Mouse (Mus musculus) lung, postnatal 0 days (tissue): ENCODE results near the gene 1700034I23Rik. TPM values are rescaled to one million over a fixed set of nuclear protein-coding genes. Genes with fewer than 3 reads are reported as not detected.
A peak's percentile ranks its signal among the peaks of the same experiment; 100 is the strongest.
"Not testable (repeated sequence)": the region's sequence is repeated elsewhere in the genome, so short reads cannot be mapped to it uniquely, and the experiment has no call there.

Experiments
- ATAC-seq: fragments of 200-750 bp; cut with Nextera tagmentation; 2 replicates; pipeline ENCODE4 v1.8.0; 2017; ENCODE audit warnings: moderate library complexity
- DNase-seq: peaks from one replicate; pipeline ENCODE4 v3.0.0-alpha.2; 2016; ENCODE audit warnings: low spot score
- H3K27ac ChIP-seq: fragments of 300-500 bp; sonication (generic); 2 replicates; pipeline ENCODE4 v1.5.1; 2014; ENCODE audit warnings: antibody characterized with exemption, mild to moderate bottlenecking, low read length, mixed read lengths
- H3K27me3 ChIP-seq: fragments of 300-500 bp; sonication (generic); replicated peaks from 2 replicates; pipeline ENCODE4 v1.6.1; 2014; ENCODE audit warnings: low read length, mixed read lengths; ENCODE audit not compliant: insufficient read depth
- H3K36me3 ChIP-seq: fragments of 300-500 bp; sonication (generic); 2 replicates; pipeline ENCODE4 v1.6.1; 2014; ENCODE audit warnings: low read length, mixed read lengths; ENCODE audit not compliant: insufficient read depth
- H3K4me1 ChIP-seq: fragments of 300-500 bp; sonication (generic); 2 replicates; pipeline ENCODE4 v1.6.1; 2014; ENCODE audit warnings: antibody characterized with exemption, low read depth, low read length, mixed read lengths; ENCODE audit not compliant: insufficient read depth
- H3K4me2 ChIP-seq: fragments of 300-500 bp; sonication (generic); replicated peaks from 2 replicates; pipeline ENCODE4 v1.6.1; 2014; ENCODE audit warnings: low read depth, mild to moderate bottlenecking, low read length, moderate library complexity, mixed read lengths
- H3K4me3 ChIP-seq: fragments of 300-500 bp; sonication (generic); 2 replicates; pipeline ENCODE4 v1.5.1; 2014; ENCODE audit warnings: low read depth, low read length
- H3K9ac ChIP-seq: fragments of 300-500 bp; sonication (generic); replicated peaks from 2 replicates; pipeline ENCODE4 v1.6.1; 2014; ENCODE audit warnings: low read depth, mild to moderate bottlenecking
- H3K9me3 ChIP-seq: fragments of 300-500 bp; sonication (generic); 2 replicates; pipeline ENCODE4 v1.6.1; 2016; ENCODE audit warnings: low read length, mixed read lengths
- CTCF ChIP-seq: IDR thresholded peaks from 2 replicates; pipeline ENCODE4 v1.5.1; 2016; ENCODE audit warnings: antibody characterized with exemption, mild to moderate bottlenecking
- EP300 ChIP-seq: IDR thresholded peaks from 2 replicates; pipeline ENCODE4 v1.6.1; 2016; ENCODE audit warnings: antibody characterized with exemption, mild to moderate bottlenecking, control low read depth
- WGBS: fragments of 180-500 bp; shearing (Covaris S2); extraction: QIAGEN DNeasy Blood & Tissue Kit; methylation state at CpG from one replicate; pipeline ENCODE4 v1.1.7; 2014; 5-methylcytosine and 5-hydroxymethylcytosine counted together
- polyA plus RNA-seq: library from polyadenylated mRNA; unstranded; fragments of >200 nt; fragmentation: Nextera tagmentation; extraction: Ambion mirVana; gene quantifications from 2 replicates; pipeline ENCODE4 v1.2.1, GENCODE M21; 2015

1700034I23Rik gene
- 0.08 TPM in 1 of 2 replicates, not detected in the other for polyA plus RNA-seq

GRCm38 (mm10) chr3:40902443-40902842 lies at the start of gene 1700034I23Rik:
Gene 1700034I23Rik (minus strand): TSS chr3:40902543.
- not testable (repeated sequence) for H3K4me1 ChIP-seq, H3K9me3 ChIP-seq, ATAC-seq, H3K9ac ChIP-seq, H3K36me3 ChIP-seq, DNase-seq, H3K27ac ChIP-seq, H3K27me3 ChIP-seq, H3K4me2 ChIP-seq, H3K4me3 ChIP-seq
- WGBS, result 95% methylated on average over 5 of the region's 10 CpGs

- DNase-seq (peak; percentile 55), ATAC-seq (no peak)
- no peaks in the 10 kb centered on the region for H3K9me3 ChIP-seq
These were observed 49.0 kb upstream of the 1700034I23Rik start for GRCm38 (mm10) chr3:40951365-40951764.

GRCm38 (mm10) chr3:40950601-40951201 lies 48.4 kb upstream of the 1700034I23Rik start:
- no peaks in the 10 kb centered on the region for H3K36me3 ChIP-seq
- H3K27me3 ChIP-seq, result no peaks in the 10 kb centered on the region
- H3K9me3 ChIP-seq, result no peaks in the 10 kb centered on the region
- peak overlapping the region; percentile 82 for H3K4me3 ChIP-seq
- H3K4me1 ChIP-seq, result no peaks in the 10 kb centered on the region
- no peak for TF ChIP-seq EP300
- TF ChIP-seq CTCF, result no peak
- under 1% methylated on average over 42 of the region's 43 CpGs for WGBS
- peak overlapping the region; percentile 65 for H3K9ac ChIP-seq
- DNase-seq (peak; percentile 67), ATAC-seq (peak; percentile 3; the same call in 1 of the 2 replicates)
- peak overlapping the region; percentile 94 for H3K27ac ChIP-seq
- H3K4me2 ChIP-seq, result peak overlapping the region; percentile 98

More at GRCm38 (mm10) chr3:40951365-40951764, 49.0 kb upstream of the 1700034I23Rik start:
- 9% methylated on average over 7 of the region's 7 CpGs for WGBS
- no peak overlapping the region for H3K9ac ChIP-seq
- H3K4me3 ChIP-seq, result peak overlapping the region; percentile 82
- TF ChIP-seq CTCF, result peak; percentile 54
- no peak for TF ChIP-seq EP300
- H3K27me3 ChIP-seq, result no peaks in the 10 kb centered on the region
- H3K36me3 ChIP-seq, result no peaks in the 10 kb centered on the region
- H3K27ac ChIP-seq, result no peak overlapping the region
- H3K4me2 ChIP-seq, result peak overlapping the region; percentile 98
- no peaks in the 10 kb centered on the region for H3K4me1 ChIP-seq

GRCm38 (mm10) chr3:40949903-40950600 lies 47.7 kb upstream of the 1700034I23Rik start:
- TF ChIP-seq EP300 (no peak), CTCF (no peak; the same call in 1 of the 2 replicates)
- peak; percentile 25 for ATAC-seq
- H3K4me2 ChIP-seq, result peak overlapping the region; percentile 98
- peak; percentile 56 for DNase-seq
- peak overlapping the region; percentile 65 for H3K9ac ChIP-seq
- no peaks in the 10 kb centered on the region for H3K4me1 ChIP-seq
- H3K36me3 ChIP-seq, result no peaks in the 10 kb centered on the region
- H3K27ac ChIP-seq, result peak overlapping the region; percentile 94
- no peaks in the 10 kb centered on the region for H3K9me3 ChIP-seq
- 0% methylated on average over 23 of the region's 118 CpGs for whole genome bisulfite sequencing
- peak overlapping the region; percentile 82 for H3K4me3 ChIP-seq
- no peaks in the 10 kb centered on the region for H3K27me3 ChIP-seq

GRCm38 (mm10) chr3:40949170-40949902 lies 47.0 kb upstream of the 1700034I23Rik start, which contains the start of gene Larp1b:
Gene Larp1b (plus strand): TSS chr3:40949828.
- no peaks in the 10 kb centered on the region for H3K4me1 ChIP-seq
- H3K4me3 ChIP-seq, result peak within 1 kb of the TSS; percentile 82
- DNase-seq, result peak; percentile 99
- H3K4me2 ChIP-seq, result peak within 1 kb of the TSS; percentile 98
- H3K9ac ChIP-seq, result peak within 1 kb of the TSS; percentile 65
- H3K36me3 ChIP-seq, result no peaks in the 10 kb centered on the region
- H3K27me3 ChIP-seq, result no peaks in the 10 kb centered on the region
- peak within 1 kb of the TSS; percentile 94 for H3K27ac ChIP-seq
- ATAC-seq, result peak; percentile 96
- peak; percentile 8; the same call in 1 of the 2 replicates for TF ChIP-seq CTCF
- no peak for TF ChIP-seq EP300
- 2% methylated on average over 58 of the region's 66 CpGs for WGBS
- no peaks in the 10 kb centered on the region for H3K9me3 ChIP-seq

- DNase-seq (no peak), ATAC-seq (no peak)
- H3K4me2 ChIP-seq, result no peak overlapping the region
- TF ChIP-seq EP300, result no peak
- no peak for TF ChIP-seq CTCF
- H3K4me3 ChIP-seq, result no peak overlapping the region
- H3K36me3 ChIP-seq, result peaks cover under 1% of the 10 kb centered on the region; the same call in 1 of the 2 replicates
- no peak overlapping the region for H3K9ac ChIP-seq
- H3K4me1 ChIP-seq, result no peaks in the 10 kb centered on the region
- no peak overlapping the region for H3K27ac ChIP-seq
- H3K9me3 ChIP-seq, result no peaks in the 10 kb centered on the region
- no peaks in the 10 kb centered on the region for H3K27me3 ChIP-seq
These were observed 36.7 kb upstream of the 1700034I23Rik start for GRCm38 (mm10) chr3:40939019-40939418.
